Mouse (Mus musculus) MEL-GATA-1-ER (cell line): ENCODE data around the gene Nab2.

Source experiments
- DNase-seq: peaks from one replicate; pipeline ENCODE4 v3.0.0-alpha.2; 2012; ENCODE audit warnings: low read depth; ENCODE audit errors: extremely low read depth

Gene Nab2

GRCm38 (mm10) chr10:127615591-127615990 lies 52.8 kb downstream of the Nab2 start:
- DNase-seq: no peak

GRCm38 (mm10) chr10:127615034-127615374 lies 53.4 kb downstream of the Nab2 start:
- DNase-seq: no peak

GRCm38 (mm10) chr10:127614236-127615033 lies 53.9 kb downstream of the Nab2 start:
- no peak for DNase-seq

GRCm38 (mm10) chr10:127612079-127612775 lies 56.1 kb downstream of the Nab2 start:
- no peak for DNase-seq
